Comparison of ENCODE assay signal across 9 mouse cellular contexts in genomic region chr16:46100286-46100685, GRCm38 (mm10). TPM values are rescaled to one million over a fixed set of nuclear protein-coding genes. Genes with fewer than 3 reads are reported as not detected.
DNase-seq lines count a peak whose midpoint lies in the region; ATAC-seq lines count a peak whose summit lies in the region.
"Had no signal": no experiment of that assay in that cellular context is flagged by ENCODE, and none has a peak within 500 bp of the region (broad histone marks: within the 10 kb centered on the region; RNA-seq: fewer than 3 reads in every experiment).

No protein-coding gene starts in this region.

- H3K9ac ChIP-seq in embryonic facial prominence, embryonic 11.5 days (replicated peaks; ENCODE audit: low read length) = no peak overlapping the region
- H3K9ac ChIP-seq in midbrain, embryonic 14.5 days (replicated peaks; ENCODE audit: low read length) = no peak overlapping the region
- H3K9ac ChIP-seq in midbrain, embryonic 15.5 days = no peak overlapping the region
- H3K9ac ChIP-seq: neural tube, embryonic 12.5 days had no signal

- no peaks in the 10 kb centered on the region for H3K27me3 ChIP-seq in embryonic facial prominence, embryonic 11.5 days (ENCODE audit: control insufficient read depth, insufficient read depth, low read length)
- H3K27me3 ChIP-seq in embryonic facial prominence, embryonic 10.5 days (replicated peaks; ENCODE audit: low read depth, poor library complexity, severe bottlenecking) = no peaks in the 10 kb centered on the region
- no peaks in the 10 kb centered on the region for H3K27me3 ChIP-seq in midbrain, embryonic 14.5 days (ENCODE audit: control insufficient read depth, insufficient read depth, low read length)
- no peaks in the 10 kb centered on the region for H3K27me3 ChIP-seq in midbrain, embryonic 15.5 days (replicated peaks)
- no peaks in the 10 kb centered on the region for H3K27me3 ChIP-seq in midbrain, embryonic 10.5 days (ENCODE audit: low read depth, poor library complexity, severe bottlenecking)
- H3K27me3 ChIP-seq: neural tube, embryonic 12.5 days had no signal

- no peaks in the 10 kb centered on the region for H3K9me3 ChIP-seq in embryonic facial prominence, embryonic 11.5 days (replicated peaks; ENCODE audit: control insufficient read depth, low read length)
- no peaks in the 10 kb centered on the region for H3K9me3 ChIP-seq in embryonic facial prominence, embryonic 10.5 days
- no peaks in the 10 kb centered on the region for H3K9me3 ChIP-seq in midbrain, embryonic 14.5 days (ENCODE audit: control insufficient read depth, low read length)
- no peaks in the 10 kb centered on the region for H3K9me3 ChIP-seq in midbrain, embryonic 15.5 days
- H3K9me3 ChIP-seq in midbrain, embryonic 10.5 days (replicated peaks) = no peaks in the 10 kb centered on the region
- H3K9me3 ChIP-seq: neural tube, embryonic 12.5 days had no signal

- DNase-seq in embryonic facial prominence, embryonic 11.5 days (ENCODE audit: low spot score) = peak; percentile 24
- no peak for DNase-seq in embryonic facial prominence, embryonic 10.5 days (ENCODE audit: low spot score)
- DNase-seq in midbrain, embryonic 14.5 days = peak; percentile 12
- peak; percentile 14 for DNase-seq in kidney, postnatal 14 days
- peak; percentile 71 for DNase-seq in thymus, postnatal 0 days (ENCODE audit: low spot score)
- no peak for DNase-seq in spleen, postnatal 14 days (ENCODE audit: low spot score in 2 of 2)
- no peak for DNase-seq in midbrain, embryonic 10.5 days (ENCODE audit: low spot score)

- no peak overlapping the region for H3K4me2 ChIP-seq in embryonic facial prominence, embryonic 11.5 days (ENCODE audit: low read depth, low read length)
- H3K4me2 ChIP-seq in midbrain, embryonic 14.5 days (ENCODE audit: low read length) = no peak overlapping the region
- H3K4me2 ChIP-seq in midbrain, embryonic 15.5 days = no peak overlapping the region
- H3K4me2 ChIP-seq: neural tube, embryonic 12.5 days had no signal

- H3K36me3 ChIP-seq in embryonic facial prominence, embryonic 11.5 days (replicated peaks; ENCODE audit: control insufficient read depth, insufficient read depth, low read depth, low read length) = no peaks in the 10 kb centered on the region
- no peaks in the 10 kb centered on the region for H3K36me3 ChIP-seq in embryonic facial prominence, embryonic 10.5 days (replicated peaks)
- H3K36me3 ChIP-seq in midbrain, embryonic 14.5 days (ENCODE audit: control insufficient read depth, insufficient read depth, low read length) = no peaks in the 10 kb centered on the region
- H3K36me3 ChIP-seq in midbrain, embryonic 15.5 days (replicated peaks) = no peaks in the 10 kb centered on the region
- H3K36me3 ChIP-seq in midbrain, embryonic 10.5 days = no peaks in the 10 kb centered on the region
- H3K36me3 ChIP-seq: neural tube, embryonic 12.5 days had no signal

- no peak for ATAC-seq in embryonic facial prominence, embryonic 11.5 days (replicated peaks; ENCODE audit: insufficient number of reproducible peaks, low FRiP score, low TSS enrichment, low read depth)
- no peak for ATAC-seq in midbrain, embryonic 14.5 days (ENCODE audit: low FRiP score, low TSS enrichment)
- ATAC-seq in midbrain, embryonic 15.5 days (replicated peaks) = no peak

- H3K4me3 ChIP-seq in embryonic facial prominence, embryonic 11.5 days (ENCODE audit: low read depth, low read length) = no peak overlapping the region
- no peak overlapping the region for H3K4me3 ChIP-seq in embryonic facial prominence, embryonic 10.5 days
- H3K4me3 ChIP-seq in midbrain, embryonic 14.5 days (replicated peaks; ENCODE audit: low read depth, low read length) = no peak overlapping the region
- H3K4me3 ChIP-seq in midbrain, embryonic 15.5 days = no peak overlapping the region
- no peak overlapping the region for H3K4me3 ChIP-seq in midbrain, embryonic 10.5 days
- H3K4me3 ChIP-seq: neural tube, embryonic 12.5 days had no signal

- WGBS in embryonic facial prominence, embryonic 11.5 days = 46% methylated on average over 2 of the region's 2 CpGs
- WGBS in embryonic facial prominence, embryonic 10.5 days = 67% methylated on average over 2 of the region's 2 CpGs
- WGBS in midbrain, embryonic 14.5 days = 79% methylated on average over 2 of the region's 2 CpGs
- 75% methylated on average over 2 of the region's 2 CpGs for WGBS in midbrain, embryonic 15.5 days
- 62% methylated on average over 2 of the region's 2 CpGs for WGBS in midbrain, embryonic 10.5 days

- H3K27ac ChIP-seq in embryonic facial prominence, embryonic 11.5 days (replicated peaks; ENCODE audit: low read depth, low read length) = no peak overlapping the region
- H3K27ac ChIP-seq in embryonic facial prominence, embryonic 10.5 days (replicated peaks) = no peak overlapping the region
- no peak overlapping the region for H3K27ac ChIP-seq in midbrain, embryonic 14.5 days (replicated peaks; ENCODE audit: low read depth, low read length)
- H3K27ac ChIP-seq in midbrain, embryonic 15.5 days = no peak overlapping the region
- no peak overlapping the region for H3K27ac ChIP-seq in midbrain, embryonic 10.5 days (replicated peaks)
- H3K27ac ChIP-seq: neural tube, embryonic 12.5 days had no signal

- no peaks in the 10 kb centered on the region for H3K4me1 ChIP-seq in embryonic facial prominence, embryonic 11.5 days (ENCODE audit: control insufficient read depth, insufficient read depth, low read length)
- H3K4me1 ChIP-seq in embryonic facial prominence, embryonic 10.5 days = no peaks in the 10 kb centered on the region
- H3K4me1 ChIP-seq in midbrain, embryonic 14.5 days (ENCODE audit: control insufficient read depth, insufficient read depth, low read length) = no peaks in the 10 kb centered on the region
- no peaks in the 10 kb centered on the region for H3K4me1 ChIP-seq in midbrain, embryonic 15.5 days
- no peaks in the 10 kb centered on the region for H3K4me1 ChIP-seq in midbrain, embryonic 10.5 days
- H3K4me1 ChIP-seq: neural tube, embryonic 12.5 days had no signal

RNA-seq across cellular contexts. Expression of gene Cd96, which starts 19.8 kb away (rescaled TPM):
- polyA plus RNA-seq in embryonic facial prominence, embryonic 11.5 days (2014; fragmentation: Nextera tagmentation; extraction: Ambion mirVana) = not detected in 2 replicates
- polyA plus RNA-seq in embryonic facial prominence, embryonic 10.5 days (2016; fragmentation: Nextera tagmentation; extraction: Ambion mirVana) = 0.15 TPM in 1 of 2 replicates, not detected in the other
- polyA plus RNA-seq in midbrain, embryonic 14.5 days (2014; fragmentation: Nextera tagmentation; extraction: Ambion mirVana) = 0.12 and 0.13 TPM in 2 replicates
- not detected in 2 replicates for polyA plus RNA-seq in midbrain, embryonic 15.5 days (2015; fragmentation: Nextera tagmentation; extraction: Ambion mirVana)
- 60.4 and 61.5 TPM in 2 replicates for polyA plus RNA-seq in thymus, postnatal 0 days (2015; fragmentation: Nextera tagmentation; extraction: Ambion mirVana)
- not detected in 2 replicates for polyA plus RNA-seq in midbrain, embryonic 10.5 days (2016; fragmentation: Nextera tagmentation; extraction: Ambion mirVana)
- polyA plus RNA-seq: neural tube, embryonic 12.5 days had no signal

RNA-seq across cellular contexts. Expression of gene Gm4737, which starts 54.6 kb away (rescaled TPM):
- 3.2 TPM in 2 replicates for polyA plus RNA-seq in embryonic facial prominence, embryonic 11.5 days (2014; fragmentation: Nextera tagmentation; extraction: Ambion mirVana)
- 2.7 and 2.8 TPM in 2 replicates for polyA plus RNA-seq in embryonic facial prominence, embryonic 10.5 days (2016; fragmentation: Nextera tagmentation; extraction: Ambion mirVana)
- polyA plus RNA-seq in midbrain, embryonic 14.5 days (2014; fragmentation: Nextera tagmentation; extraction: Ambion mirVana) = 2.0 and 2.4 TPM in 2 replicates
- polyA plus RNA-seq in midbrain, embryonic 15.5 days (2015; fragmentation: Nextera tagmentation; extraction: Ambion mirVana) = 1.2 and 2.1 TPM in 2 replicates
- 2.7 and 3.8 TPM in 2 replicates for polyA plus RNA-seq in thymus, postnatal 0 days (2015; fragmentation: Nextera tagmentation; extraction: Ambion mirVana)
- 4.7 and 5.1 TPM in 2 replicates for polyA plus RNA-seq in midbrain, embryonic 10.5 days (2016; fragmentation: Nextera tagmentation; extraction: Ambion mirVana)

Comparison
In these comparisons a context has a peak if more than half of its experiments do, and no peak if none do; other contexts are left out.
1. DNase-seq: peak in embryonic facial prominence, embryonic 11.5 days (single experiment), midbrain, embryonic 14.5 days (single experiment), kidney, postnatal 14 days (single experiment) and thymus, postnatal 0 days (single experiment); none in embryonic facial prominence, embryonic 10.5 days (single experiment), spleen, postnatal 14 days (0 of 2) and midbrain, embryonic 10.5 days (single experiment).
2. RNA of gene Cd96, which starts 19.8 kb away (polyA plus RNA-seq): 60.4 to 61.5 TPM in thymus, postnatal 0 days; 0.15 TPM in embryonic facial prominence, embryonic 10.5 days, 0.12 to 0.13 TPM in midbrain, embryonic 14.5 days, not detected in midbrain, embryonic 15.5 days, not detected in embryonic facial prominence, embryonic 11.5 days and not detected in midbrain, embryonic 10.5 days; every median in the first group is over 10 times any median in the second.